Mouse (Mus musculus) stomach, embryonic 14.5 days (tissue): Measurements from ENCODE around the gene Ccdc177. TPM values are rescaled to one million over a fixed set of nuclear protein-coding genes. Genes with fewer than 3 reads are reported as not detected.

ENCODE experiments used
- ATAC-seq: fragments of 200-750 bp; cut with Nextera tagmentation; 2 replicates; pipeline ENCODE4 v1.8.0; 2017; ENCODE audit warnings: low read depth, moderate TSS enrichment; ENCODE audit not compliant: insufficient number of reproducible peaks, insufficient read depth, low FRiP score
- H3K27ac ChIP-seq: fragments of 300-500 bp; sonication (generic); 2 replicates; pipeline ENCODE4 v1.5.1; 2014; ENCODE audit warnings: mild to moderate bottlenecking, low read length, moderate library complexity, mixed read lengths
- H3K27me3 ChIP-seq: fragments of 300-500 bp; sonication (generic); 2 replicates; pipeline ENCODE4 v1.6.1; 2014; ENCODE audit warnings: low read length, control low read depth, mixed read lengths; ENCODE audit not compliant: control insufficient read depth, insufficient read depth
- H3K36me3 ChIP-seq: fragments of 300-500 bp; sonication (generic); 2 replicates; pipeline ENCODE4 v1.6.1; 2014; ENCODE audit warnings: mild to moderate bottlenecking, control low read depth, low read length, moderate library complexity, mixed read lengths; ENCODE audit not compliant: control insufficient read depth, insufficient read depth
- H3K4me1 ChIP-seq: fragments of 300-500 bp; sonication (generic); 2 replicates; pipeline ENCODE4 v1.6.1; 2014; ENCODE audit warnings: low read length, control low read depth, mixed read lengths; ENCODE audit not compliant: control insufficient read depth, insufficient read depth
- H3K4me2 ChIP-seq: fragments of 300-500 bp; sonication (generic); replicated peaks from 2 replicates; pipeline ENCODE4 v1.6.1; 2014; ENCODE audit warnings: low read depth, low read length, control low read depth
- H3K4me3 ChIP-seq: fragments of 300-500 bp; sonication (generic); 2 replicates; pipeline ENCODE4 v1.5.1; 2014; ENCODE audit warnings: low read depth, low read length, control low read depth
- H3K9ac ChIP-seq: fragments of 300-500 bp; sonication (generic); replicated peaks from 2 replicates; pipeline ENCODE4 v1.6.1; 2014; ENCODE audit warnings: low read depth, mild to moderate bottlenecking, control low read depth, low read length, moderate library complexity, mixed read lengths
- H3K9me3 ChIP-seq: fragments of 300-500 bp; sonication (generic); 2 replicates; pipeline ENCODE4 v1.6.1; 2016; ENCODE audit warnings: low read depth, low read length, control low read depth; ENCODE audit not compliant: control insufficient read depth
- WGBS: fragments of 180-500 bp; shearing (Covaris S2); extraction: QIAGEN DNeasy Blood & Tissue Kit; methylation state at CpG from one replicate; pipeline ENCODE4 v1.1.7; 2014; 5-methylcytosine and 5-hydroxymethylcytosine counted together
- polyA plus RNA-seq: library from polyadenylated mRNA; unstranded; fragments of >200 nt; fragmentation: Nextera tagmentation; extraction: Ambion mirVana; gene quantifications from 2 replicates; pipeline ENCODE4 v1.2.1, GENCODE M21; 2014

Gene Ccdc177
- polyA plus RNA-seq, 1 experiment from 2014 or later = 0.26 TPM

DNA sequence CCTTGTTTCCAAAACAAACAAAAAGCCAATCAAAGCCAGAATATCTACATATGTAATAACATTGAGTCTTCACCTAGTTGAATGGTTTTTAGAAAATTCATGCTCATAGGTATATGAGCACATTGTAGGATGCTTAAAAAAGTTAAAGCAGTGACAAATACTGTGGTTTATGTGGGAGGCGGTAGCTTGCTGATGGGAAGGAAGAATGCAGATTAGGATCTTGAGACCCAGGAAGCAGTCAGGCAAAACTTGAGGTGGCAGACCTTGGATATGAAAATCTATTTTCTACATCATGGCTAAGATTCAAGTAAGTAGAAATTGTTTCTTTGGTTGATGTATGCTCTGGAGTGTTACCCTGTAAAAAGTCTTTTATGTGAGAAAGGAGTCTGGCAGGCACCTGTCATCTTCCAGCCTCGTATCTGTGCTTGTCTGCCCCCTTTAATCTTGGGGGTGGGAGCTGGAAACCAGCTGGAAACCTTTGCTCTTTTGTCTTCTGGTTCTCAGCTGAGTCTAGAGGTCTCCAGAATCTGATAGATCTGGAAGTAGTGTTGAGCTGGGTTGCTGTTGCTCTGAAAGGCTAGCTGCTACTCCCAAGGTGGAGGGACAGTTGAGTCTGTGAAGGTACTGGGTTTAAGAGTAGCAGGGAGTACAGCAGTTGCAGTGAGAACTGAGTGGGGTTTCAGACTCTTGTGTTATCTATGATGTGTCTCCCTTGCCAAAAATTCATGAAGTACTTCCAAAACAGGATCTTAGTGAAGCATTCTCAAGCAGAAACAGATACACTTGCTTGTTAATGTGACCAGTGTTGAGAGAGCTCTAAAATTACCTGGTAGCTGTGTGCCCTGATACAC is 34.7 kb upstream of the Ccdc177 start:
- no peaks in the 10 kb centered on the region for H3K9me3 ChIP-seq
- no peak overlapping the region for H3K27ac ChIP-seq
- no peaks in the 10 kb centered on the region for H3K36me3 ChIP-seq
- no peak overlapping the region for H3K9ac ChIP-seq
- H3K4me1 ChIP-seq = peaks cover 4% of the 10 kb centered on the region
- no peaks in the 10 kb centered on the region for H3K27me3 ChIP-seq
- 66% methylated on average over 2 of the region's 2 CpGs for WGBS
- no peak overlapping the region for H3K4me3 ChIP-seq
- no peak for ATAC-seq
- no peak overlapping the region for H3K4me2 ChIP-seq

DNA sequence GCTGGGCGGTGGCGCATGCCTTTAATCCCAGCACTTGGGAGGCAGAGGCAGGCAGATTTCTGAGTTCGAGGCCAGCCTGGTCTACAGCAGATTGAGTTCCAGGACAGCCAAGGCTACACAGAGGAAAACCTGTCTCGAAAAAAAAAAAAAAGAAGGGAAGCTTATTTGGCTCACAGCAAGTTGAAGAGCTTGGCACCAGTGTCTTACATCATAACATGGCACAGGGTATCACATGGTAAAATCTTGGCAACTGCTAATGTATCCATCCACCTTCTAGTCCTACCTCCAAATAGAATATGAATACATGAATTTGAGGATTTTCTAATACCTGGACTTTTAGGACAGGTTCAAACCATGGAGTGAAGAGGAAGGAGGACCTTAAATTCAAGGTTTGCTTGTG is 34.0 kb upstream of the Ccdc177 start:
- no peak for ATAC-seq
- no peaks in the 10 kb centered on the region for H3K9me3 ChIP-seq
- 91% methylated on average over 4 of the region's 4 CpGs for WGBS

DNA sequence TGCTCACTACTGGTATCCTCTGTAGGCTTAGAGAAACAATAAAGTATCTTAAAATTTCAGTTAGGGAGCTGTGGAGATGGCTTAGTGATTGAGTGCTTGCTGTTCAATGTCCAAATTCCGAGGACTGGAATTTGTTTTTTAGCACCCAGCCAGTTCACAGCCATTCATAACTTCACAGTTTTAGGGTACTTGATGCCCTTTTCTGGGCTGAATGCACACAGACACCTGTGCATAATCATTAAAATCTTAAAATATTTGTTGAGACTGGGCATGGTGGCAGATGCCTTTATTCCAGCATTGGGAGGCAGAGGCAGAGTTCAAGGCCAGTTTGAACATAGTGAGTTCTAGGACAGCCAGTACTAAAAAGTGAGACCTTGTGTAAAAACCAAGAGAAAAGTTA is 33.0 kb upstream of the Ccdc177 start:
- no peak for ATAC-seq
- Histone ChIP-seq H3K4me2 (no peak overlapping the region), H3K9me3 (no peaks in the 10 kb centered on the region), H3K9ac (no peak overlapping the region), H3K4me1 (peaks cover 4% of the 10 kb centered on the region), H3K27ac (no peak overlapping the region), H3K4me3 (no peak overlapping the region), H3K36me3 (no peaks in the 10 kb centered on the region), H3K27me3 (no peaks in the 10 kb centered on the region)
- 86% methylated on average over 1 of the region's 1 CpGs for WGBS

More for the DNA sequence above, 34.0 kb upstream of the Ccdc177 start:
- Histone ChIP-seq H3K4me3 (no peak overlapping the region), H3K9ac (no peak overlapping the region), H3K4me1 (peaks cover 4% of the 10 kb centered on the region), H3K4me2 (no peak overlapping the region), H3K27me3 (no peaks in the 10 kb centered on the region), H3K27ac (no peak overlapping the region), H3K36me3 (no peaks in the 10 kb centered on the region)

DNA sequence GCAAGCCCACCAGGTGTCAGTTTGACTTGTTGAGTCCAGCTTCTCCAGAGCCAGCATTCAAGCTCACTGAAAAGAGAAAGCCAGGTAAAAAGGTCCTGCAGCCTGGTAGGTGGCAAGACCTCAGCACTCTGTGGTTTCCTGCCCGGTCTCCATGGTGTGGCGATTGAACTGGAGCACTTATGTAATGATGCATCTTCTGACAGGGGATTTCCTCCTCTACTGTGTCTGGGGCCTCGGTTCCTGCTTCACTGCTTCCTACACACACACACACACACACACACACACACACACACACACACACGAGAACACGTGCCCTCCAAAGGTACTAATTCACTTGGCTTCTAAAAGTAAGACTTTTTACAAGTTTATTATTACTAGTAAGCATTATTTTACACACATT is 32.4 kb upstream of the Ccdc177 start:
- Histone ChIP-seq H3K4me2 (no peak overlapping the region), H3K36me3 (no peaks in the 10 kb centered on the region), H3K9me3 (no peaks in the 10 kb centered on the region), H3K4me3 (no peak overlapping the region), H3K27me3 (no peaks in the 10 kb centered on the region), H3K4me1 (peaks cover 4% of the 10 kb centered on the region), H3K9ac (no peak overlapping the region), H3K27ac (no peak overlapping the region)
- ATAC-seq = no peak
- WGBS = 58% methylated on average over 5 of the region's 5 CpGs

DNA sequence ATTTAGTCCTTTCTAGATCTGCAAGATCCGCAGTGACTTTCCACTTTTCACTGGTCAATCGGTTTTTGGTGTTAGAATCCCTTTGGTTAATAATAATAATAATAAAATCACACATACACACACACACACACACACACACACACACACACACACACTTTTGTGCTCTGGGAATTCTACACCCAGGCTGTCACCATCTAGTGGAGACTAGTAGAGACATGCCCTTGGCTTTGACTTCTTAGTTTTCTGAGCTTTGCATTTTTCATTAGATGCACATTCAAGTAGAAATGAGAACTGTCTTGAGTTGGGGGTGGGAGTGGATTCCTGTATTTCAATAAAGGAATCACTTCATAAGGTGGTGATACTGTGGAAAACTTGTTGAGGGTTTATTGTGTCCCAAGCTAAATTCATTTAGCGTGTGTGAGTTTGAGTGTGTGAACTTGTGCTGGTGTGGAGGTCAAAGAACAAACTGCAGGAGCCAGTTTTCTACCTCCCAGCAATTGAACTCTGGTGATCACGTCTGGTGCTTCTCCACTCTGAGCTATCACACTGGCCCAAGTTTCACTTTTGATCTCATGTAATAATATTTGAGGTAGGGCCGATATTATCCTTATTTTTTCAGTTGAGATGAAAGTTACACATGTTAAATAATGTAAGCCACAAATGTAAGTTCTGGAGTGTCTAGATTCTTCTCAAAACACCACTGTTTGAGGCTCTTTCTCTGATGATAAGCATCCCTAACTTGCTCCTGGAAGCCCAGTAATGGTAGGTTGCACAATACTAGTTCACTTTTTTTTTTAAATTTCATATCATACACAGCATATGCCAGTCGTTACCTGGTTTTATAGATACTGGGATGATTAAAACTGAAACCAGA is 31.3 kb upstream of the Ccdc177 start:
- H3K4me1 ChIP-seq = peaks cover 4% of the 10 kb centered on the region
- 38% methylated on average over 6 of the region's 6 CpGs for WGBS
- no peak for ATAC-seq
- no peaks in the 10 kb centered on the region for H3K36me3 ChIP-seq
- H3K4me2 ChIP-seq = peak overlapping the region; percentile 51
- H3K9me3 ChIP-seq = no peaks in the 10 kb centered on the region
- peak overlapping the region; percentile 81 for H3K9ac ChIP-seq
- no peak overlapping the region for H3K27ac ChIP-seq
- no peaks in the 10 kb centered on the region for H3K27me3 ChIP-seq
- H3K4me3 ChIP-seq = peak overlapping the region; percentile 98

DNA sequence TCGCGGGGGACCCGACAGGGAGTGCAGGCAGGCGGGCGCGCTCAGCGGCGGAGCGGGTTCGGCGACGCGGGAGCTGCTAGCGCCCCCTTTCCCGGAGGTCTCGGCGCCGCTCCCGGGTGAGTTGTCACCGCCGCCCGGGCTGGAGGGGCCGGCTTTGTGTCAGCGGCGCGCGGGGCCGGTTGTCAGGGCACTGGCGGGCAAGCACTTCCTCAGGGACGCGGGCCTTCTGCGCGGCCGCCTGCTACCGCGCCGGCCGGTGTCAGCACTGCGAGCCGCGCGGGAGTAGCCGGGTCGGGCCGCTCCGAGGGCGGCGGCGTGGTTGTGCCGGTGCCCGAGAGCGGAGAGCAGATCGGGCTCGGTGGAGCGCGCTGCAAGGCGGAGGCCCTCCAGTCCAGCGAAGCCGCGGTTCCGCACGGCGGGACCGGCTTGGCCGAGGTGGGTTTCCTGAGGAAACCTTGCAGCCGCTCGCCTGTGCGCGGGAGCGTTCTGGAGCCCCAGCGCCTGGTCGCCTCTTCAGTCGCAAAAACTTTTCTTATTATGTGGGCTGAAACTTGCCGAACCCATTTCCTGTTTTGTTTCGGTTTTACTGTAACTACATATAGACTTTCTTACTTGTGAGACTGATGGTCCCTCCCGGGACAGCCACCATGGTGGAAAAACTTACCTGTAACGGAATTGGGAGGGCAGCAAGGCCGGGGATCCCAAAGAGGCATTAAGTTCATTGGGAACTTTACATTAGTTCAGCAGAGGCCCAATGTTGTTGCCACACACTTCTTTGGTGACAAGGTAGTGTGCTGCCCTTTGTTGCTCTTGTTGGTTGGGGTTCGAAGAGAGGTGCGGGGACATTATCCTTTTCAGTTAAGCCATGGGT is 30.4 kb upstream of the Ccdc177 start:
- Histone ChIP-seq H3K4me3 (peak overlapping the region; percentile 98), H3K27ac (peak overlapping the region; percentile 96), H3K4me1 (peaks cover 4% of the 10 kb centered on the region), H3K36me3 (no peaks in the 10 kb centered on the region), H3K27me3 (no peaks in the 10 kb centered on the region), H3K4me2 (peak overlapping the region; percentile 51), H3K9ac (peak overlapping the region; percentile 81), H3K9me3 (no peaks in the 10 kb centered on the region)
- ATAC-seq = peak; percentile 82
- WGBS = 1% methylated on average over 79 of the region's 80 CpGs

DNA sequence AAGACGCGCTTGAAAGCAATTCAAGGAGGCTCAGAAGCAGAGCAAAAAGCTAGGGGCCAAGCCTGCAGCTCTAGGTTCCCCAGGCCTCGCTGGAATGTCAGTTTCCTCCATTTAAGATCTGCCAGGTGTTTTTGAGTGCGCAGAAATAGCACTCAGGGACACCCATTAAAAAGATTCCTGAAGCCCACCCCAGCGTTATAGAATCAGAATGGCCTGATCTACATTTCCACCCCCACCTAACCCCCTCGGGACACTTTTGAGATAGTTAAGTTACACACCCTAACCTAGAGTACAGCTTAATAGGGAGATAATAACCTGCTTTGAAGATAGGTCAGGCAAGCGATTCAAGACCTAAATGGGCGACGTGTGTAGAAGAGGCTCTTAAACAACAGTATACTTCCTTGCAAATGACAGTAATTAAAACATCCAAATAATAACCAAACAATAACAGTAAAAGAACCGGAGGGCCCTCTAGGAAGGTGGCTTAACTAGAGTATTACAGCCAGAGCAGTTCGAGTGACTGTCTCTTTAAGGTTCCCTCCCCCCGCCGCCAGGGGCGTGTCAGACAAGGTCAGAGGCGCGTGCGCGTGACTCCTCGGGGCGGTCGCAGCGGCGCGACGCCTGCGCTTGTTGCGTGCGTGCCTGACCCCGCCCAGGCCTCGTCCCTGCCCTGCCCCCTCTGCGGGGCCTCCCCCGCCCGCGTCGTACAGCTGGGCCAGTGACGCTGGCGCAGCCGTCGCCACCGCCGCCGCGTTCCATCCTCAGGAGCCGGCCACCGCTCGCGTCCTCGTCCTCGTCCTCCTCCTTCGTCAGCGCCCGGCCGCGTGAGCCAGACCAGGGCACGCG is 29.6 kb upstream of the Ccdc177 start, which contains the start of gene Susd6:
Susd6 (plus strand) TSS at position 662 of the 846 bp plus-strand sequence.
- Histone ChIP-seq H3K4me3 (peak within 1 kb of the TSS; percentile 98), H3K9me3 (no peaks in the 10 kb centered on the region), H3K4me2 (peak within 1 kb of the TSS; percentile 51), H3K36me3 (no peaks in the 10 kb centered on the region), H3K4me1 (peaks cover 4% of the 10 kb centered on the region; the same call in 1 of the 2 replicates), H3K9ac (peak within 1 kb of the TSS; percentile 81), H3K27ac (peak within 1 kb of the TSS; percentile 96), H3K27me3 (no peaks in the 10 kb centered on the region)
- peak; percentile 98 for ATAC-seq
- WGBS = 2% methylated on average over 42 of the region's 56 CpGs
